ENCODE assay signal across 8 mouse cellular contexts in genomic region chr7:16046101-16046480, GRCm38 (mm10). TPM values are rescaled to one million over a fixed set of nuclear protein-coding genes. Genes with fewer than 3 reads are reported as not detected.
A peak's percentile ranks its signal among the peaks of the same experiment; 100 is the strongest.
DNase-seq lines count a peak whose midpoint lies in the region; ATAC-seq and TF ChIP-seq lines count a peak whose summit lies in the region.

No protein-coding gene starts in this region.

- in situ Hi-C loops in CH12.LX (cut with MboI; ENCODE audit: low pct_ligation_motif_present, low pct_unique_long_range_greater_than_20kb, low sequenced_read_pairs), result loop anchor here (5.0 kb wide), 1 partner anchor 64 kb away; no protein-coding TSS in a partner anchor

- TF ChIP-seq RAD21 in CH12.LX (IDR thresholded peaks at IDR 0.05; ENCODE audit: low read depth, low read length), result no peak

- H3K4me1 ChIP-seq in CH12.LX (ENCODE audit: control insufficient read depth in 1 of 2, insufficient read depth in 2 of 2), result peaks cover 23 to 60% of the 10 kb centered on the region in 2 experiments
- peaks cover 26% of the 10 kb centered on the region; the same call in 1 of the 2 replicates for H3K4me1 ChIP-seq in forebrain, embryonic 11.5 days (replicated peaks; ENCODE audit: control insufficient read depth, insufficient read depth, low read length)
- H3K4me1 ChIP-seq in limb, embryonic 12.5 days (replicated peaks), result peaks cover 48% of the 10 kb centered on the region
- H3K4me1 ChIP-seq in midbrain, embryonic 10.5 days, result peaks cover 59% of the 10 kb centered on the region
- peaks cover 41% of the 10 kb centered on the region for H3K4me1 ChIP-seq in stomach, embryonic 15.5 days

- peak; percentile 91 for DNase-seq in CH12.LX (ENCODE audit: extremely low read depth)
- peak; percentile 77 for DNase-seq in ZHBTc4 (ENCODE audit: low read depth, low spot score)
- peak; percentile 64 for DNase-seq in forebrain, embryonic 11.5 days (ENCODE audit: low spot score)
- DNase-seq in heart, postnatal 4 days, result peak; percentile 65
- DNase-seq in midbrain, embryonic 10.5 days (ENCODE audit: low spot score), result no peak
- DNase-seq in retina, postnatal 1 day, result no peak

- peak overlapping the region; percentile 71 for H3K4me2 ChIP-seq in CH12.LX (ENCODE audit: insufficient read depth, low read depth, poor library complexity, severe bottlenecking)
- peak overlapping the region; percentile 82 for H3K4me2 ChIP-seq in forebrain, embryonic 11.5 days (ENCODE audit: low read depth, low read length, severe bottlenecking)
- peak overlapping the region; percentile 86 for H3K4me2 ChIP-seq in limb, embryonic 12.5 days
- H3K4me2 ChIP-seq in stomach, embryonic 15.5 days, result peak overlapping the region; percentile 83

- 4% methylated on average over 7 of the region's 7 CpGs for WGBS in forebrain, embryonic 11.5 days
- 0% methylated on average over 7 of the region's 7 CpGs for WGBS in limb, embryonic 12.5 days
- 7% methylated on average over 7 of the region's 7 CpGs for WGBS in midbrain, embryonic 10.5 days
- 0% methylated on average over 7 of the region's 7 CpGs for WGBS in stomach, embryonic 15.5 days

- no peak for TF ChIP-seq CTCF in CH12.LX (conservative IDR thresholded peaks at IDR 0.05 in 1 of 2, IDR thresholded peaks at IDR 0.05 in 1 of 2; ENCODE audit: low read depth in 2 of 2, low read length in 2 of 2)

- dilution Hi-C loops in CH12.LX (cut with MboI; ENCODE audit: extremely low pct_ligation_motif_present, extremely low pct_unique_long_range_greater_than_20kb, low sequenced_read_pairs), result no loop called here

- peak overlapping the region; percentile 99 for H3K9ac ChIP-seq in CH12.LX (ENCODE audit: insufficient read depth, low read depth)
- H3K9ac ChIP-seq in forebrain, embryonic 11.5 days (ENCODE audit: low read length), result peak overlapping the region; percentile 100
- peak overlapping the region; percentile 96 for H3K9ac ChIP-seq in limb, embryonic 12.5 days (replicated peaks)
- H3K9ac ChIP-seq in stomach, embryonic 15.5 days, result peak overlapping the region; percentile 99

- H3K9me3 ChIP-seq in CH12.LX (replicated peaks; ENCODE audit: low read length), result no peaks in the 10 kb centered on the region
- no peaks in the 10 kb centered on the region for H3K9me3 ChIP-seq in forebrain, embryonic 11.5 days (ENCODE audit: control insufficient read depth, low read length)
- H3K9me3 ChIP-seq in limb, embryonic 12.5 days, result no peaks in the 10 kb centered on the region
- no peaks in the 10 kb centered on the region for H3K9me3 ChIP-seq in midbrain, embryonic 10.5 days (replicated peaks)
- H3K9me3 ChIP-seq in stomach, embryonic 15.5 days, result no peaks in the 10 kb centered on the region

- 0 out of 2 replicates have a peak, but pooled peaks have one; percentile 1 for ATAC-seq in forebrain, embryonic 11.5 days (replicated peaks; ENCODE audit: low FRiP score)
- peak; percentile 30; the same call in 1 of the 2 replicates for ATAC-seq in limb, embryonic 12.5 days (ENCODE audit: insufficient number of reproducible peaks, insufficient read depth, low FRiP score, low TSS enrichment, low read depth)
- peak; percentile 56; the same call in 1 of the 2 replicates for ATAC-seq in stomach, embryonic 15.5 days (ENCODE audit: insufficient read depth, low FRiP score, low read depth)

- peaks cover 66% of the 10 kb centered on the region for H3K79me2 ChIP-seq in CH12.LX (replicated peaks; ENCODE audit: control insufficient read depth, extremely low read depth, insufficient read depth, poor library complexity, severe bottlenecking)

- H3K27me3 ChIP-seq in CH12.LX (replicated peaks), result no peaks in the 10 kb centered on the region
- H3K27me3 ChIP-seq in forebrain, embryonic 11.5 days (ENCODE audit: control insufficient read depth, insufficient read depth, low read length), result no peaks in the 10 kb centered on the region
- no peaks in the 10 kb centered on the region for H3K27me3 ChIP-seq in limb, embryonic 12.5 days
- no peaks in the 10 kb centered on the region for H3K27me3 ChIP-seq in midbrain, embryonic 10.5 days (ENCODE audit: low read depth, poor library complexity, severe bottlenecking)
- no peaks in the 10 kb centered on the region for H3K27me3 ChIP-seq in stomach, embryonic 15.5 days (replicated peaks)

- H3K4me3 ChIP-seq in CH12.LX (replicated peaks in 1 of 3; ENCODE audit: low read depth in 2 of 3, low read length in 2 of 3, poor library complexity in 1 of 3), result peak overlapping the region; percentile 79 to 88 (median 87)
- peak overlapping the region; percentile 91 for H3K4me3 ChIP-seq in forebrain, embryonic 11.5 days (ENCODE audit: low read depth, low read length)
- peak overlapping the region; percentile 68 for H3K4me3 ChIP-seq in limb, embryonic 12.5 days (replicated peaks)
- H3K4me3 ChIP-seq in midbrain, embryonic 10.5 days, result peak overlapping the region; percentile 97
- H3K4me3 ChIP-seq in stomach, embryonic 15.5 days (replicated peaks), result peak overlapping the region; percentile 85

- peak overlapping the region; percentile 84 for H3K27ac ChIP-seq in CH12.LX (ENCODE audit: insufficient read depth, low read depth)
- H3K27ac ChIP-seq in forebrain, embryonic 11.5 days (ENCODE audit: low read depth, low read length), result peak overlapping the region; percentile 93
- peak overlapping the region; percentile 99 for H3K27ac ChIP-seq in limb, embryonic 12.5 days
- peak overlapping the region; percentile 100 for H3K27ac ChIP-seq in midbrain, embryonic 10.5 days (replicated peaks)
- peak overlapping the region; percentile 97 for H3K27ac ChIP-seq in stomach, embryonic 15.5 days

- TF ChIP-seq POLR2A in CH12.LX (IDR thresholded peaks at IDR 0.05; ENCODE audit: low read depth, low read length), result no peak

- no peak for TF ChIP-seq EP300 in CH12.LX (IDR thresholded peaks at IDR 0.05; ENCODE audit: low read length)

- peaks cover 6 to 18% of the 10 kb centered on the region in 2 experiments for H3K36me3 ChIP-seq in CH12.LX (replicated peaks in 1 of 2; ENCODE audit: control insufficient read depth in 1 of 2, insufficient read depth in 1 of 2, low read length in 1 of 2)
- H3K36me3 ChIP-seq in forebrain, embryonic 11.5 days (ENCODE audit: control insufficient read depth, insufficient read depth, low read length), result no peaks in the 10 kb centered on the region
- H3K36me3 ChIP-seq in limb, embryonic 12.5 days, result no peaks in the 10 kb centered on the region
- peaks cover 19% of the 10 kb centered on the region; the same call in 1 of the 2 replicates for H3K36me3 ChIP-seq in midbrain, embryonic 10.5 days
- no peaks in the 10 kb centered on the region for H3K36me3 ChIP-seq in stomach, embryonic 15.5 days

TF ChIP-seq in CH12.LX, 34 proteins besides CTCF, POLR2A, EP300 and RAD21 (continues in another document):
- TF ChIP-seq ETS1 (conservative IDR thresholded peaks at IDR 0.05; ENCODE audit: low read depth, low read length) (peak; percentile 75), MAZ (IDR thresholded peaks at IDR 0.05; ENCODE audit: low read depth, low read length) (peak; percentile 69; the same call in 1 of the 2 replicates), PAX5 (IDR thresholded peaks at IDR 0.05; ENCODE audit: low read length) (no peak), TCF12 (IDR thresholded peaks at IDR 0.05; ENCODE audit: low read depth, low read length) (no peak), RCOR1 (conservative IDR thresholded peaks at IDR 0.05; ENCODE audit: low read depth, low read length) (no peak), CHD2 (IDR thresholded peaks at IDR 0.05; ENCODE audit: low read length) (no peak), ELF1 (IDR thresholded peaks at IDR 0.05; ENCODE audit: low read depth, low read length) (peak; percentile 81), CHD1 (IDR thresholded peaks at IDR 0.05; ENCODE audit: low read depth, low read length) (no peak), NRF1 (IDR thresholded peaks at IDR 0.05; ENCODE audit: low read depth, low read length) (no peak), MAFK (IDR thresholded peaks at IDR 0.05; ENCODE audit: insufficient replicate concordance, low read length) (no peak), ZMIZ1 (IDR thresholded peaks at IDR 0.05; ENCODE audit: low read depth, low read length) (no peak), SIN3A (IDR thresholded peaks at IDR 0.05; ENCODE audit: low read length) (no peak; the same call in 1 of the 2 replicates), HCFC1 (IDR thresholded peaks at IDR 0.05; ENCODE audit: low read depth, low read length) (no peak), IRF4 (IDR thresholded peaks at IDR 0.05; ENCODE audit: low read depth, low read length) (no peak)

RNA-seq across cellular contexts. Expression of gene Bicra, which starts 1.6 kb away (rescaled TPM):
- 1.9 and 2.2 TPM in 2 replicates for total RNA-seq in CH12.LX (2012; rRNA removed)
- total RNA-seq in CH12.LX (2014; rRNA removed), result 0.31 and 0.32 TPM in 2 replicates
- 9.8 and 10.2 TPM in 2 replicates for polyA plus RNA-seq in CH12.LX (2012; ENCODE audit: insufficient read length, low read depth)
- polyA plus RNA-seq in forebrain, embryonic 11.5 days (2014; fragmentation: Nextera tagmentation; extraction: Ambion mirVana), result 10.9 and 11.6 TPM in 2 replicates
- total RNA-seq in heart, postnatal 4 days (2021), result 1 to 10 TPM; 7.6 to 7.8 TPM
- 9.0 and 9.4 TPM in 2 replicates for polyA plus RNA-seq in limb, embryonic 12.5 days (2016; fragmentation: Nextera tagmentation; extraction: Ambion mirVana)
- polyA plus RNA-seq in midbrain, embryonic 10.5 days (2016; fragmentation: Nextera tagmentation; extraction: Ambion mirVana), result 6.9 and 8.2 TPM in 2 replicates
- 5.8 and 7.2 TPM in 2 replicates for polyA plus RNA-seq in stomach, embryonic 15.5 days (2015; fragmentation: Nextera tagmentation; extraction: Ambion mirVana)

RNA-seq across cellular contexts. Expression of gene Zfp541, which starts 15.5 kb away (rescaled TPM):
- 0.08 TPM in 1 of 2 replicates, not detected in the other for total RNA-seq in CH12.LX (2012; rRNA removed)
- total RNA-seq in CH12.LX (2014; rRNA removed), result 0.12 TPM in 1 of 2 replicates, not detected in the other
- 0.05 TPM in 1 of 2 replicates, not detected in the other for polyA plus RNA-seq in CH12.LX (2012; ENCODE audit: insufficient read length, low read depth)
- polyA plus RNA-seq in forebrain, embryonic 11.5 days (2014; fragmentation: Nextera tagmentation; extraction: Ambion mirVana), result not detected in 2 replicates
- total RNA-seq in heart, postnatal 4 days (2021), result not detected
- polyA plus RNA-seq in limb, embryonic 12.5 days (2016; fragmentation: Nextera tagmentation; extraction: Ambion mirVana), result 0.08 TPM in 1 of 2 replicates, not detected in the other
- not detected in 2 replicates for polyA plus RNA-seq in midbrain, embryonic 10.5 days (2016; fragmentation: Nextera tagmentation; extraction: Ambion mirVana)
- polyA plus RNA-seq in stomach, embryonic 15.5 days (2015; fragmentation: Nextera tagmentation; extraction: Ambion mirVana), result 0.04 and 0.10 TPM in 2 replicates

RNA-seq across cellular contexts. Expression of gene Napa, which starts 52.2 kb away (rescaled TPM):
- total RNA-seq in CH12.LX (2012; rRNA removed), result 80.0 and 84.8 TPM in 2 replicates
- 97.5 and 106 TPM in 2 replicates for total RNA-seq in CH12.LX (2014; rRNA removed)
- 111 and 112 TPM in 2 replicates for polyA plus RNA-seq in CH12.LX (2012; ENCODE audit: insufficient read length, low read depth)
- 156 and 167 TPM in 2 replicates for polyA plus RNA-seq in forebrain, embryonic 11.5 days (2014; fragmentation: Nextera tagmentation; extraction: Ambion mirVana)
- 100 to 1,000 TPM in 1 of 2 experiments, 10 to 100 TPM in 1; 90.4 to 104 TPM for total RNA-seq in heart, postnatal 4 days (2021)
- 181 and 202 TPM in 2 replicates for polyA plus RNA-seq in limb, embryonic 12.5 days (2016; fragmentation: Nextera tagmentation; extraction: Ambion mirVana)
- polyA plus RNA-seq in midbrain, embryonic 10.5 days (2016; fragmentation: Nextera tagmentation; extraction: Ambion mirVana), result 187 and 188 TPM in 2 replicates
- 175 and 176 TPM in 2 replicates for polyA plus RNA-seq in stomach, embryonic 15.5 days (2015; fragmentation: Nextera tagmentation; extraction: Ambion mirVana)

Comparison
In these comparisons a context has a peak if more than half of its experiments do, and no peak if none do; other contexts are left out.
1. DNase-seq: peak in CH12.LX (single experiment), ZHBTc4 (single experiment), forebrain, embryonic 11.5 days (single experiment) and heart, postnatal 4 days (single experiment); none in midbrain, embryonic 10.5 days (single experiment) and retina, postnatal 1 day (single experiment).
2. ATAC-seq: peak in every context shown above with its lines; median percentile 56 in stomach, embryonic 15.5 days; 30 in limb, embryonic 12.5 days; 1 in forebrain, embryonic 11.5 days.
3. Peak in every context shown above with its lines, with median percentiles within 50 percentile points of each other: H3K27ac ChIP-seq, H3K4me2 ChIP-seq, H3K4me3 ChIP-seq and H3K9ac ChIP-seq.